Mouse (Mus musculus) adrenal gland (tissue): ENCODE results near the gene Awat1.

ENCODE experiments used
- intact Hi-C: fragments of 180-260 bp; cut with DNase I; formaldehyde crosslinking; loops from one replicate; pipeline ENCODE4 v1.15.1; 2025
- long read RNA-seq, 2 experiments: library from polyadenylated mRNA; unstranded; transcript quantifications; one replicate each; pipeline ENCODE4 v2.0.0; 2020; ENCODE audit warnings: borderline replicate concordance in 1 of 2; ENCODE audit not compliant: insufficient replicate concordance in 1 of 2

The Awat1 gene
- long read RNA-seq, experiment 1, result 0 reads
- long read RNA-seq, experiment 2, result 0 reads

- intact Hi-C loops, result no loop called here
These were observed at the start of gene Awat1 for GRCm38 (mm10) chrX:100571951-100572350. Gene Awat1 (plus strand): TSS chrX:100572251.

GRCm38 (mm10) chrX:100524471-100524870, 47.6 kb upstream of the Awat1 start, which contains the start of gene Dgat2l6:
Gene Dgat2l6 (plus strand): TSS chrX:100524838.
- intact Hi-C loops, result no loop called here

GRCm38 (mm10) chrX:100556026-100556425, 16.0 kb upstream of the Awat1 start:
- intact Hi-C loops, result no loop called here

- intact Hi-C loops, result no loop called here
These were observed 6.4 kb upstream of the Awat1 start for GRCm38 (mm10) chrX:100565696-100566095.

- intact Hi-C loops, result no loop called here
These were observed 22.7 kb downstream of the Awat1 start, which contains the start of gene P2ry4 for GRCm38 (mm10) chrX:100594791-100595190. Gene P2ry4 (minus strand): TSS chrX:100594869.

- intact Hi-C loops, result no loop called here
These were observed 25.4 kb downstream of the Awat1 start for GRCm38 (mm10) chrX:100597439-100597838.

GRCm38 (mm10) chrX:100599755-100600154, 27.7 kb downstream of the Awat1 start:
- intact Hi-C loops, result no loop called here

GRCm38 (mm10) chrX:100605314-100605713, 33.3 kb downstream of the Awat1 start, which contains the start of gene Arr3:
Gene Arr3 (plus strand): TSS chrX:100605497.
- intact Hi-C loops, result no loop called here

- intact Hi-C loops, result no loop called here
These were observed 46.4 kb downstream of the Awat1 start for GRCm38 (mm10) chrX:100618488-100618887.

GRCm38 (mm10) chrX:100621366-100621765, 49.3 kb downstream of the Awat1 start:
- intact Hi-C loops, result no loop called here

GRCm38 (mm10) chrX:100624242-100624641, 52.2 kb downstream of the Awat1 start:
- intact Hi-C loops, result no loop called here

GRCm38 (mm10) chrX:100625146-100625545, 53.1 kb downstream of the Awat1 start:
- intact Hi-C loops, result no loop called here

GRCm38 (mm10) chrX:100625546-100625801, 53.4 kb downstream of the Awat1 start, which contains the start of gene Kif4:
Gene Kif4 (plus strand): TSS chrX:100625737.
- intact Hi-C loops, result no loop called here

GRCm38 (mm10) chrX:100625802-100626793, 54.0 kb downstream of the Awat1 start, which contains the start of gene Pdzd11:
Gene Pdzd11 (minus strand): TSS chrX:100626568.
- intact Hi-C loops, result no loop called here
